Mouse (Mus musculus) cerebellum, adult 2 months (tissue): ENCODE data around the gene A930033H14Rik.

ENCODE experiments used
- CTCF ChIP-seq: fragments of 200-500 bp; IDR thresholded peaks from 2 replicates; pipeline ENCODE4 v1.5.1; 2011; ENCODE audit warnings: low read depth, mild to moderate bottlenecking, control low read depth, low read length, moderate library complexity, borderline replicate concordance; ENCODE audit not compliant: insufficient read depth
- POLR2A ChIP-seq: fragments of 200-500 bp; IDR thresholded peaks from 2 replicates; pipeline ENCODE4 v1.6.1; 2011; ENCODE audit warnings: low read length, control low read depth, borderline replicate concordance; ENCODE audit not compliant: insufficient read depth

GRCm38 (mm10) chr10:69221148-69221547 lies 8.2 kb upstream of the A930033H14Rik start:
- TF ChIP-seq CTCF (no peak), POLR2A (no peak)
